Mouse (Mus musculus) forebrain, embryonic 16.5 days (tissue): ENCODE measurements at regions not wholly inside any gene's neighbourhood (a gene's known extent, or its start where the extent isn't known, plus 50 kb on each side); places are given as distances from the start of the nearest gene placed in this dataset.

ENCODE experiments used
- ATAC-seq: fragments of 200-750 bp; cut with Nextera tagmentation; 2 replicates; pipeline ENCODE4 v1.8.0; 2017; ENCODE audit warnings: mild to moderate bottlenecking, moderate library complexity
- H3K27ac ChIP-seq: fragments of 300-500 bp; sonication (generic); 2 replicates; pipeline ENCODE4 v1.5.1; 2014; ENCODE audit warnings: low read length, control low read depth
- H3K27me3 ChIP-seq: fragments of 300-500 bp; sonication (generic); replicated peaks from 2 replicates; pipeline ENCODE4 v1.6.1; 2014; ENCODE audit warnings: low read length; ENCODE audit not compliant: control insufficient read depth, insufficient read depth
- H3K36me3 ChIP-seq: fragments of 300-500 bp; sonication (generic); 2 replicates; pipeline ENCODE4 v1.6.1; 2014; ENCODE audit not compliant: control insufficient read depth, insufficient read depth
- H3K4me1 ChIP-seq: fragments of 300-500 bp; sonication (generic); replicated peaks from 2 replicates; pipeline ENCODE4 v1.6.1; 2014; ENCODE audit warnings: low read length; ENCODE audit not compliant: control insufficient read depth, insufficient read depth
- H3K4me2 ChIP-seq: fragments of 300-500 bp; sonication (generic); 2 replicates; pipeline ENCODE4 v1.6.1; 2014; ENCODE audit warnings: mild to moderate bottlenecking, low read length, control low read depth
- H3K4me3 ChIP-seq: fragments of 300-500 bp; sonication (generic); replicated peaks from 2 replicates; pipeline ENCODE4 v1.5.1; 2014; ENCODE audit warnings: mild to moderate bottlenecking, low read length, control low read depth
- H3K9ac ChIP-seq: fragments of 300-500 bp; sonication (generic); replicated peaks from 2 replicates; pipeline ENCODE4 v1.6.1; 2014; ENCODE audit warnings: low read depth, low read length, control low read depth
- H3K9me3 ChIP-seq: fragments of 300-500 bp; sonication (generic); 2 replicates; pipeline ENCODE4 v1.6.1; 2016; ENCODE audit warnings: low read length; ENCODE audit not compliant: control insufficient read depth
- WGBS: fragments of 180-500 bp; shearing (Covaris S2); extraction: QIAGEN DNeasy Blood & Tissue Kit; methylation state at CpG from one replicate; pipeline ENCODE4 v1.1.7; 2014; 5-methylcytosine and 5-hydroxymethylcytosine counted together

- Histone ChIP-seq H3K4me2 (no peak overlapping the region), H3K36me3 (no peaks in the 10 kb centered on the region), H3K4me1 (no peaks in the 10 kb centered on the region), H3K9me3 (no peaks in the 10 kb centered on the region), H3K4me3 (no peak overlapping the region), H3K27ac (no peak overlapping the region), H3K27me3 (no peaks in the 10 kb centered on the region), H3K9ac (no peak overlapping the region)
- 85% methylated on average over 7 of the region's 7 CpGs for WGBS
- ATAC-seq: no peak
Observed at GRCm38 (mm10) chr6:31206106-31206505, 192.4 kb upstream of the Mkln1 start.

- H3K27me3 ChIP-seq: no peaks in the 10 kb centered on the region
- WGBS: 88% methylated on average over 12 of the region's 12 CpGs
- H3K4me3 ChIP-seq: no peak overlapping the region
- no peak overlapping the region for H3K4me2 ChIP-seq
- H3K4me1 ChIP-seq: no peaks in the 10 kb centered on the region
- no peak for ATAC-seq
- no peak overlapping the region for H3K9ac ChIP-seq
- H3K36me3 ChIP-seq: no peaks in the 10 kb centered on the region
- no peaks in the 10 kb centered on the region for H3K9me3 ChIP-seq
- H3K27ac ChIP-seq: no peak overlapping the region
Observed at GRCm38 (mm10) chr6:31207231-31207630, 191.3 kb upstream of the Mkln1 start.

- ATAC-seq: no peak
- 94% methylated on average over 6 of the region's 6 CpGs for WGBS
- H3K36me3 ChIP-seq: no peaks in the 10 kb centered on the region
- no peak overlapping the region for H3K4me3 ChIP-seq
- H3K9ac ChIP-seq: no peak overlapping the region
- H3K27me3 ChIP-seq: 0 out of 2 replicates have a peak, but pooled peaks cover 2% of the 10 kb centered on the region
- no peaks in the 10 kb centered on the region for H3K4me1 ChIP-seq
- no peak overlapping the region for H3K4me2 ChIP-seq
- H3K9me3 ChIP-seq: no peaks in the 10 kb centered on the region
- H3K27ac ChIP-seq: no peak overlapping the region
Observed at GRCm38 (mm10) chr6:31208224-31208623, 190.3 kb upstream of the Mkln1 start.

- H3K4me2 ChIP-seq: no peak overlapping the region
- H3K36me3 ChIP-seq: no peaks in the 10 kb centered on the region
- no peak for ATAC-seq
- no peaks in the 10 kb centered on the region for H3K9me3 ChIP-seq
- 0 out of 2 replicates have a peak, but pooled peaks cover 2% of the 10 kb centered on the region for H3K27me3 ChIP-seq
- H3K9ac ChIP-seq: no peak overlapping the region
- no peak overlapping the region for H3K27ac ChIP-seq
- 83% methylated on average over 15 of the region's 15 CpGs for WGBS
- H3K4me1 ChIP-seq: no peaks in the 10 kb centered on the region
- H3K4me3 ChIP-seq: no peak overlapping the region
Observed at GRCm38 (mm10) chr6:31209411-31210139, 189.0 kb upstream of the Mkln1 start.

GRCm38 (mm10) chr6:31210209-31210714 is 188.3 kb upstream of the Mkln1 start:
- Histone ChIP-seq H3K27me3 (0 out of 2 replicates have a peak, but pooled peaks cover 2% of the 10 kb centered on the region), H3K27ac (no peak overlapping the region), H3K4me1 (no peaks in the 10 kb centered on the region), H3K9me3 (no peaks in the 10 kb centered on the region), H3K36me3 (no peaks in the 10 kb centered on the region), H3K4me2 (no peak overlapping the region), H3K4me3 (no peak overlapping the region), H3K9ac (no peak overlapping the region)
- ATAC-seq: no peak
- 80% methylated on average over 7 of the region's 7 CpGs for WGBS

- H3K4me3 ChIP-seq: no peak overlapping the region
- 0 out of 2 replicates have a peak, but pooled peaks cover 3% of the 10 kb centered on the region for H3K4me1 ChIP-seq
- no peak overlapping the region for H3K27ac ChIP-seq
- H3K9me3 ChIP-seq: no peaks in the 10 kb centered on the region
- no peak overlapping the region for H3K9ac ChIP-seq
- no peak for ATAC-seq
- no peaks in the 10 kb centered on the region for H3K36me3 ChIP-seq
- H3K27me3 ChIP-seq: 0 out of 2 replicates have a peak, but pooled peaks cover 4% of the 10 kb centered on the region
- H3K4me2 ChIP-seq: no peak overlapping the region
- WGBS: 85% methylated on average over 4 of the region's 4 CpGs
Observed at GRCm38 (mm10) chr6:31211091-31211490, 187.4 kb upstream of the Mkln1 start.

- WGBS: 78% methylated on average over 5 of the region's 5 CpGs
- H3K27me3 ChIP-seq: 0 out of 2 replicates have a peak, but pooled peaks cover 4% of the 10 kb centered on the region
- H3K27ac ChIP-seq: no peak overlapping the region
- H3K36me3 ChIP-seq: no peaks in the 10 kb centered on the region
- H3K4me3 ChIP-seq: no peak overlapping the region
- ATAC-seq: no peak
- H3K4me1 ChIP-seq: 0 out of 2 replicates have a peak, but pooled peaks cover 3% of the 10 kb centered on the region
- no peak overlapping the region for H3K4me2 ChIP-seq
- no peaks in the 10 kb centered on the region for H3K9me3 ChIP-seq
- H3K9ac ChIP-seq: no peak overlapping the region
Observed at GRCm38 (mm10) chr6:31211616-31212015, 186.9 kb upstream of the Mkln1 start.

- no peak for ATAC-seq
- no peak overlapping the region for H3K27ac ChIP-seq
- H3K4me3 ChIP-seq: no peak overlapping the region
- no peak overlapping the region for H3K9ac ChIP-seq
- H3K9me3 ChIP-seq: no peaks in the 10 kb centered on the region
- WGBS: 74% methylated on average over 7 of the region's 7 CpGs
- no peak overlapping the region for H3K4me2 ChIP-seq
- H3K36me3 ChIP-seq: no peaks in the 10 kb centered on the region
- H3K4me1 ChIP-seq: peaks cover 7% of the 10 kb centered on the region
- H3K27me3 ChIP-seq: peaks cover 6% of the 10 kb centered on the region; the same call in 1 of the 2 replicates
Observed at GRCm38 (mm10) chr6:31212080-31212479, 186.5 kb upstream of the Mkln1 start.

- Histone ChIP-seq H3K27ac (no peak overlapping the region), H3K4me3 (no peak overlapping the region), H3K9ac (no peak overlapping the region), H3K4me2 (no peak overlapping the region), H3K4me1 (peaks cover 12% of the 10 kb centered on the region), H3K36me3 (no peaks in the 10 kb centered on the region), H3K9me3 (no peaks in the 10 kb centered on the region), H3K27me3 (peaks cover 10% of the 10 kb centered on the region; the same call in 1 of the 2 replicates)
- 81% methylated on average over 13 of the region's 13 CpGs for WGBS
- ATAC-seq: no peak
Observed at GRCm38 (mm10) chr6:31212694-31213093, 185.8 kb upstream of the Mkln1 start.
